Mouse (Mus musculus) erythroblast, embryonic 14.5 days (primary cell): Measurements from ENCODE around the gene Ntm.

Experiments used
- GATA1 ChIP-seq: IDR thresholded peaks from 2 replicates; pipeline ENCODE4 v1.6.1; 2012; ENCODE audit warnings: low read length, inconsistent platforms, mixed read lengths
- TAL1 ChIP-seq: IDR thresholded peaks from 3 replicates; pipeline ENCODE4 v1.6.1; 2012; ENCODE audit warnings: low read length, inconsistent platforms, mixed read lengths

DNA sequence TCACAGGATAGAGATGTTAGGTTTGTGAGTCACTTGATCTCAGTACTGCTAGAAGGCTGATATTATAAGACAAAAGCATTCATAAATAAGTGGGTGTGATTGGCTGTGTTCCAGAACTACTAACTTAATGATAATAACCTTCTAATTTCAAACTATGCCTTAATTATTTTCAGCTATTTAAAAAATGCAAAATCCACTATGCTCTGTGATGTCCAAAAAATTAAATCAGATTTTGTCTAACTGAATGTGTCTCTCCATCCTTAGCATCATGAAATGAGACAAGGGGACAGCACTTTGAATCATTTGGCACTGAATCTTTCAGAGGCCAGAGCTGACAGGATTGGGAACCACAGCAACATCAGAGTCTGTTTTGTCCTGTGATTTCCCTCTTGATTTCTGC lies 875.8 kb downstream of the Ntm start:
- TF ChIP-seq TAL1 (no peak), GATA1 (no peak)
